ENCODE assay signal across 24 mouse cellular contexts in the genomic region with DNA sequence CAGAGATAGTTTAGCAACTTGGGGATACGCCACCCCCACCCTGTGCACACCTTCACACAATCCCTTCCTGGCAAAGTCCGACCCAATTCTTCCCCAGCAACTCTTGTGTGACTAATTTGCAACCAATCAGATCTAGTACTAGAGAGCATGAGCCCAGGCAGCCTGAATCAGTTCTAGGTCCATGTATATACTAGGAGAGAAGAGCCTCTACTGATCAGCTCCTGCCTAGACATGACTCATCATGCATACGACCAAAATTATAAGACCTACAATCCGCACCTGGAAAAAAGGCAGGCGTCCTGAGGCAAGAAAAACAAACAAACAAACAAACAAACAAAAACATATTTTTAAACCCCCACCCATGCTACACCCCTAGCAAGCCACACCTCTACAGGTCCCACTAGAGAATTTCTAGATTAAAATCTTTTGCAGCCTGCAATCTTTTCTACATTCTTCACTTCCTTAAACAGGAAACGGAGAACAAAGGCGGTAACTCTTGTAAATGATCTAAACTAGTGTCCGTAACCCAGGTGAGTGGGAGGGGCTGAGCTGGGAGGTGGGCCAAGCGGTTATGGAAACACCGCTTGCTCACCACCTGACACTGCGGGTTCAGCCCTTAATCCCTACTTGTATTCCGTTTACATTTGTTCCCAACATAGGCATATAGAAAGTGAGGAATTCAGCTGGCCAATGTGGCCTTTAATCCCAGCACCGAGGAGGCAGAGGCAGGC. TPM values are rescaled to one million over a fixed set of nuclear protein-coding genes. Genes with fewer than 3 reads are reported as not detected.
DNase-seq lines count a peak whose midpoint lies in the region; ATAC-seq and TF ChIP-seq lines count a peak whose summit lies in the region.
"Had no signal": no experiment of that assay in that cellular context is flagged by ENCODE, and none has a peak within 500 bp of the region (broad histone marks: within the 10 kb centered on the region; RNA-seq: fewer than 3 reads in every experiment).

No protein-coding gene starts in this region.

- H3K27me3 ChIP-seq in lung, postnatal 0 days (replicated peaks; ENCODE audit: insufficient read depth, low read length): no peaks in the 10 kb centered on the region
- H3K27me3 ChIP-seq in cerebellum, adult 2 months (ENCODE audit: control insufficient read depth, insufficient read depth, low read length): no peaks in the 10 kb centered on the region
- H3K27me3 ChIP-seq: forebrain, embryonic 12.5 days; hindbrain, embryonic 12.5 days; midbrain, embryonic 15.5 days had no signal

- in situ Hi-C loops in ES-E14 (cut with MboI; ENCODE audit: low sequenced_read_pairs in 2 of 2, unreplicated experiment in 2 of 2): no loop called here

- TF ChIP-seq EP300 in lung, postnatal 0 days (IDR thresholded peaks at IDR 0.05): no peak

- no peak for ATAC-seq in lung, postnatal 0 days
- peak; percentile 1; the same call in 1 of the 2 replicates for ATAC-seq in neutrophil, adult 5-6 weeks (ENCODE audit: extremely low read depth, insufficient number of reproducible peaks, low FRiP score, poor library complexity, severe bottlenecking)
- ATAC-seq: intestine, embryonic 16.5 days; midbrain, embryonic 15.5 days had no signal

- TF ChIP-seq CTCF in lung, postnatal 0 days (IDR thresholded peaks at IDR 0.05): no peak
- TF ChIP-seq CTCF in cerebellum, adult 2 months (IDR thresholded peaks at IDR 0.05; ENCODE audit: borderline replicate concordance, insufficient read depth, low read depth, low read length): no peak

- H3K36me3 ChIP-seq in lung, postnatal 0 days (ENCODE audit: insufficient read depth, low read length): no peaks in the 10 kb centered on the region
- H3K36me3 ChIP-seq in ES-E14 (ENCODE audit: control insufficient read depth, insufficient read depth, low read length, poor library complexity, severe bottlenecking): no peaks in the 10 kb centered on the region
- H3K36me3 ChIP-seq: forebrain, embryonic 12.5 days; heart, embryonic 10.5 days; hindbrain, embryonic 12.5 days; limb, embryonic 10.5 days; midbrain, embryonic 15.5 days had no signal

- H3K4me3 ChIP-seq in lung, postnatal 0 days (ENCODE audit: low read depth, low read length): no peak overlapping the region
- H3K4me3 ChIP-seq in ES-E14 (ENCODE audit: insufficient read depth in 1 of 2, low read depth in 1 of 2, low read length in 2 of 2, poor library complexity in 1 of 2, severe bottlenecking in 1 of 2): peak overlapping the region in 1 of 2 experiments; percentile 3; a peak in 1 of 4 replicates
- H3K4me3 ChIP-seq in cerebellum, adult 2 months (replicated peaks; ENCODE audit: insufficient read depth, low read depth, low read length): no peak overlapping the region
- H3K4me3 ChIP-seq: forebrain, embryonic 12.5 days; heart, embryonic 10.5 days; hindbrain, embryonic 12.5 days; layer of hippocampus, adult 2 months; left cerebral cortex, adult 2 months; limb, embryonic 10.5 days; megakaryocyte, embryonic 14.5 days; midbrain, embryonic 15.5 days had no signal

- DNase-seq in lung, postnatal 36 days: peak; percentile 23
- no peak for DNase-seq in lung, postnatal 0 days (ENCODE audit: low spot score)
- DNase-seq in CD4-positive, CD25-positive, alpha-beta regulatory T cell, adult 2 months (ENCODE audit: low read depth, low spot score): peak; percentile 72
- no peak for DNase-seq in ES-E14 (ENCODE audit: low read depth, low spot score)
- DNase-seq in right cerebral cortex, postnatal 4 days: no peak
- no peak for DNase-seq in frontal cortex, postnatal 36 days (ENCODE audit: low spot score in 2 of 2)
- no peak for DNase-seq in cerebellum, adult 2 months
- DNase-seq: cerebellum, adult 9-11 months; heart, postnatal 10 days; lung, embryonic 14.5 days had no signal

- no peak overlapping the region for H3K27ac ChIP-seq in lung, postnatal 0 days (ENCODE audit: low read length)
- peak overlapping the region; percentile 88 for H3K27ac ChIP-seq in ES-E14 (ENCODE audit: insufficient read depth, low read depth, low read length, poor library complexity, severe bottlenecking)
- H3K27ac ChIP-seq in cerebellum, adult 2 months (ENCODE audit: insufficient read depth, low read length): no peak overlapping the region
- H3K27ac ChIP-seq: forebrain, embryonic 12.5 days; heart, embryonic 10.5 days; hindbrain, embryonic 12.5 days; layer of hippocampus, adult 2 months; left cerebral cortex, adult 2 months; limb, embryonic 10.5 days; midbrain, embryonic 15.5 days had no signal

- no peaks in the 10 kb centered on the region for H3K4me1 ChIP-seq in lung, postnatal 0 days (ENCODE audit: insufficient read depth, low read depth, low read length)
- H3K4me1 ChIP-seq in ES-E14 (ENCODE audit: control insufficient read depth in 2 of 2, insufficient read depth in 2 of 2, low read length in 2 of 2, poor library complexity in 1 of 2): peaks cover 6 to 21% of the 10 kb centered on the region in 2 experiments
- H3K4me1 ChIP-seq in cerebellum, adult 2 months (ENCODE audit: control insufficient read depth, insufficient read depth, low read length): no peaks in the 10 kb centered on the region
- H3K4me1 ChIP-seq: forebrain, embryonic 12.5 days; hindbrain, embryonic 12.5 days; limb, embryonic 10.5 days; megakaryocyte, embryonic 14.5 days; midbrain, embryonic 15.5 days had no signal

- TF ChIP-seq POLR2A in cerebellum, adult 2 months (IDR thresholded peaks at IDR 0.05; ENCODE audit: borderline replicate concordance, insufficient read depth, low read length): no peak

- no peak overlapping the region for H3K4me2 ChIP-seq in lung, postnatal 0 days (replicated peaks; ENCODE audit: low read depth, low read length)
- H3K4me2 ChIP-seq: forebrain, embryonic 12.5 days; hindbrain, embryonic 12.5 days; liver, embryonic 11.5 days; lung, embryonic 14.5 days; midbrain, embryonic 15.5 days had no signal

- WGBS in lung, postnatal 0 days: 66% methylated on average over 13 of the region's 13 CpGs
- 84% methylated on average over 13 of the region's 13 CpGs for WGBS in cerebellum, adult 2 months

- H3K9ac ChIP-seq in lung, postnatal 0 days (replicated peaks; ENCODE audit: low read depth): no peak overlapping the region
- no peak overlapping the region for H3K9ac ChIP-seq in ES-E14 (ENCODE audit: insufficient read depth, low read depth, low read length, poor library complexity, severe bottlenecking)
- H3K9ac ChIP-seq: forebrain, embryonic 12.5 days; hindbrain, embryonic 12.5 days; lung, embryonic 14.5 days; midbrain, embryonic 15.5 days had no signal

- no peaks in the 10 kb centered on the region for H3K9me3 ChIP-seq in lung, postnatal 0 days (ENCODE audit: low read length)
- H3K9me3 ChIP-seq in ES-E14 (ENCODE audit: control insufficient read depth, insufficient read depth, low read depth, low read length): no peaks in the 10 kb centered on the region
- H3K9me3 ChIP-seq: forebrain, embryonic 12.5 days; heart, embryonic 10.5 days; hindbrain, embryonic 12.5 days; limb, embryonic 10.5 days; midbrain, embryonic 15.5 days had no signal

TF ChIP-seq in ES-E14, 5 proteins besides CTCF, POLR2A, EP300 and RAD21:
- TF ChIP-seq ZNF384 (IDR thresholded peaks at IDR 0.05; ENCODE audit: low read depth, low read length): no peak
- no peak for TF ChIP-seq ZC3H11A (IDR thresholded peaks at IDR 0.05; ENCODE audit: borderline replicate concordance, low read depth, low read length)
- no peak for TF ChIP-seq MAFK (IDR thresholded peaks at IDR 0.05; ENCODE audit: insufficient read depth, low read depth, low read length)
- TF ChIP-seq CHD2 (IDR thresholded peaks at IDR 0.05; ENCODE audit: low read depth, low read length): no peak
- TF ChIP-seq HCFC1 (IDR thresholded peaks at IDR 0.05; ENCODE audit: borderline replicate concordance, insufficient read depth, low read length): no peak

RNA-seq across cellular contexts. Expression of a gene that starts 15.7 kb away (rescaled TPM):
- polyA plus RNA-seq in lung, postnatal 0 days (2015; fragmentation: Nextera tagmentation; extraction: Ambion mirVana): 2.3 and 2.8 TPM in 2 replicates
- total RNA-seq in ES-E14 (2012; rRNA removed): 5.8 and 5.9 TPM in 2 replicates
- total RNA-seq in neutrophil, adult 5-6 weeks (2017): not detected in 2 replicates
- 66.4 and 68.8 TPM in 2 replicates for polyA plus RNA-seq in cerebellum, adult 2 months (2012; rRNA removed)

RNA-seq across cellular contexts. Expression of a gene that starts 39.6 kb away (rescaled TPM):
- polyA plus RNA-seq in lung, postnatal 0 days (2015; fragmentation: Nextera tagmentation; extraction: Ambion mirVana): 10.9 and 11.0 TPM in 2 replicates
- total RNA-seq in ES-E14 (2012; rRNA removed): 5.9 and 6.6 TPM in 2 replicates
- total RNA-seq in neutrophil, adult 5-6 weeks (2017): 0.61 and 0.81 TPM in 2 replicates
- polyA plus RNA-seq in cerebellum, adult 2 months (2012; rRNA removed): 6.7 TPM in 2 replicates

RNA-seq across cellular contexts. Expression of a gene that starts 45.8 kb away (rescaled TPM):
- polyA plus RNA-seq in lung, postnatal 0 days (2015; fragmentation: Nextera tagmentation; extraction: Ambion mirVana): not detected in 2 replicates
- total RNA-seq in ES-E14 (2012; rRNA removed): 1.6 and 2.5 TPM in 2 replicates
- total RNA-seq in neutrophil, adult 5-6 weeks (2017): not detected in 2 replicates
- 0.90 and 1.4 TPM in 2 replicates for polyA plus RNA-seq in cerebellum, adult 2 months (2012; rRNA removed)
- total RNA-seq: adrenal gland, postnatal 4 days; gastrocnemius, postnatal 4 days; heart, postnatal 10 days had no signal
- polyA plus RNA-seq: forebrain, embryonic 12.5 days; heart, embryonic 10.5 days; hindbrain, embryonic 12.5 days; intestine, embryonic 16.5 days; kidney, embryonic 16.5 days; limb, embryonic 10.5 days; liver, embryonic 11.5 days; lung, embryonic 14.5 days had no signal

Comparison
In these comparisons a context has a peak if more than half of its experiments do, and no peak if none do; other contexts are left out.
1. DNase-seq: peak in lung, postnatal 36 days (single experiment) and CD4-positive, CD25-positive, alpha-beta regulatory T cell, adult 2 months (single experiment); none in lung, postnatal 0 days (single experiment), ES-E14 (single experiment), right cerebral cortex, postnatal 4 days (single experiment), frontal cortex, postnatal 36 days (0 of 2) and cerebellum, adult 2 months (0 of 2).